ENCODE assay signal across 10 mouse cellular contexts in the genomic region with DNA sequence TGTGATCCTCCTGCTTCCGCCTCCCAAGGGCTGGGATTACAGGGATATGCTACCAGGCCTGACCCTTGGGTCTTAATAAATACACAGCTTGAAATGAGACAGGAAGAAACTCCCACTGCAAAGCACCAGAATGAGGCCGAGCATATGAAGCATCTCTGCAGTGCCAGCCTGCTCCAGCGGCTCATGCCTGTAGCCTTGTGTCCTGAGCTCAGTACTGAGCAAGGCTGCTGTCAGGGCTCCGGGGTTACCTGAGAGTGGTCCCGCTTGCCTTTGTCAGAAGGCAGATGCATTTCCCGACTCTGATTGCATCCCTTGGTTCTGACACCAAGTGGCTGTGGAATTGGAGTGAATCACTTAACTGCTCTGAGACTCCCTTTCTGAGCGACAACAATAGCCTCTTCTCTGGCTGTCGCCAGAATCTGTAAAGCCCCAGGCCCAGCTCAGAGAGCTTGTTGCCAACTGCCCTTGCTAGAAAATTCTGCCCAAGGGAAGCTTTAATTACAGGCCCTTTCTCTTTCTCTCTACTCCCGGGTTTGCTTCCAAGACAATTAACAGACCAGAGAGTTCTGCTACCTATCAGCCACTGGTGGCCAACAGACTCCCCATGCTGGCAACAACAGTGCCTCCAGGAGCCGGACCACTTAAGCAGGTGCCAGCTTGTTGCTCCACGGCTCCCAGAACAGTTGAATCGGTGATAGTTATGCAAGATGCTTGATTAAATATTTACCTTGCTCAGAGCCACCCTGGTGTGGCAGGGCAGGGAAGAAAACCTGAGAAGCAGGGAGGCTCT.
DNase-seq lines count a peak whose midpoint lies in the region; ATAC-seq and TF ChIP-seq lines count a peak whose summit lies in the region.
"Had no signal": no experiment of that assay in that cellular context is flagged by ENCODE, and none has a peak within 500 bp of the region (broad histone marks: within the 10 kb centered on the region; RNA-seq: fewer than 3 reads in every experiment).

No protein-coding gene starts in this region.

- 65% methylated on average over 12 of the region's 12 CpGs for WGBS in liver, postnatal 0 days (ENCODE audit: insufficient replicate concordance)
- 68% methylated on average over 12 of the region's 12 CpGs for WGBS in liver, embryonic 11.5 days
- 22% methylated on average over 12 of the region's 12 CpGs for WGBS in forebrain, embryonic 15.5 days
- WGBS in midbrain, postnatal 0 days = 33% methylated on average over 12 of the region's 12 CpGs

- intact Hi-C loops in left cerebral cortex, postnatal 14 days (cut with DNase I) = no loop called here

- H3K27me3 ChIP-seq in liver, postnatal 0 days (ENCODE audit: insufficient read depth, low read length) = no peaks in the 10 kb centered on the region
- no peaks in the 10 kb centered on the region for H3K27me3 ChIP-seq in liver, embryonic 11.5 days (replicated peaks; ENCODE audit: control insufficient read depth, insufficient read depth, low read length)
- no peaks in the 10 kb centered on the region for H3K27me3 ChIP-seq in forebrain, embryonic 15.5 days
- H3K27me3 ChIP-seq in midbrain, postnatal 0 days (ENCODE audit: insufficient read depth, low read length) = no peaks in the 10 kb centered on the region
- H3K27me3 ChIP-seq: neural tube, embryonic 12.5 days had no signal

- H3K9me3 ChIP-seq in liver, postnatal 0 days (ENCODE audit: low read length) = no peaks in the 10 kb centered on the region
- H3K9me3 ChIP-seq in liver, embryonic 11.5 days (ENCODE audit: control insufficient read depth, low read length) = no peaks in the 10 kb centered on the region
- H3K9me3 ChIP-seq in forebrain, embryonic 15.5 days = no peaks in the 10 kb centered on the region
- no peaks in the 10 kb centered on the region for H3K9me3 ChIP-seq in midbrain, postnatal 0 days (ENCODE audit: low read length)
- H3K9me3 ChIP-seq: neural tube, embryonic 12.5 days had no signal

- no peak for TF ChIP-seq EP300 in liver, postnatal 0 days (IDR thresholded peaks at IDR 0.05; ENCODE audit: low read depth)

- no peak for DNase-seq in liver, postnatal 0 days
- no peak for DNase-seq in liver, embryonic 11.5 days (ENCODE audit: low spot score)
- peak; percentile 72 for DNase-seq in kidney, postnatal 14 days
- peak; percentile 56 for DNase-seq in midbrain, postnatal 0 days (ENCODE audit: low spot score)
- DNase-seq in left cerebral cortex, postnatal 14 days (ENCODE audit: low spot score in 2 of 2) = no peak
- no peak for DNase-seq in gastrocnemius, postnatal 25 days
- DNase-seq in c-Kit-positive CD71-positive TER-119-positive erythroid progenitor cells, embryonic 14.5 days (ENCODE audit: low spot score) = no peak
- DNase-seq: thymus, adult 2 months had no signal

- ATAC-seq in liver, postnatal 0 days = peak; percentile 74; the same call in 1 of the 2 replicates
- no peak for ATAC-seq in liver, embryonic 11.5 days (replicated peaks; ENCODE audit: low FRiP score)
- ATAC-seq in forebrain, embryonic 15.5 days (replicated peaks) = peak; percentile 68
- 0 out of 2 replicates have a peak, but pooled peaks have one; percentile 34 for ATAC-seq in midbrain, postnatal 0 days (ENCODE audit: low FRiP score)

- no peak overlapping the region for H3K27ac ChIP-seq in liver, postnatal 0 days (ENCODE audit: low read depth)
- H3K27ac ChIP-seq in liver, embryonic 11.5 days (ENCODE audit: low read depth, low read length) = no peak overlapping the region
- peak overlapping the region; percentile 67 for H3K27ac ChIP-seq in forebrain, embryonic 15.5 days (replicated peaks)
- peak overlapping the region; percentile 27; the same call in 1 of the 2 replicates for H3K27ac ChIP-seq in midbrain, postnatal 0 days (ENCODE audit: low read depth, low read length)
- H3K27ac ChIP-seq: neural tube, embryonic 12.5 days had no signal

- H3K9ac ChIP-seq in liver, postnatal 0 days (replicated peaks) = no peak overlapping the region
- H3K9ac ChIP-seq in liver, embryonic 11.5 days (ENCODE audit: low read depth, low read length) = no peak overlapping the region
- no peak overlapping the region for H3K9ac ChIP-seq in forebrain, embryonic 15.5 days (replicated peaks)
- H3K9ac ChIP-seq in midbrain, postnatal 0 days (replicated peaks; ENCODE audit: low read length, poor library complexity, severe bottlenecking) = no peak overlapping the region
- H3K9ac ChIP-seq: neural tube, embryonic 12.5 days had no signal

- H3K36me3 ChIP-seq in liver, postnatal 0 days (replicated peaks; ENCODE audit: insufficient read depth, low read length) = no peaks in the 10 kb centered on the region
- H3K36me3 ChIP-seq in liver, embryonic 11.5 days (ENCODE audit: control insufficient read depth, insufficient read depth, low read length) = no peaks in the 10 kb centered on the region
- H3K36me3 ChIP-seq in forebrain, embryonic 15.5 days = no peaks in the 10 kb centered on the region
- no peaks in the 10 kb centered on the region for H3K36me3 ChIP-seq in midbrain, postnatal 0 days (ENCODE audit: insufficient read depth, low read length)
- H3K36me3 ChIP-seq: neural tube, embryonic 12.5 days had no signal

- H3K4me1 ChIP-seq in liver, postnatal 0 days (ENCODE audit: insufficient read depth) = no peaks in the 10 kb centered on the region
- peaks cover 10% of the 10 kb centered on the region for H3K4me1 ChIP-seq in liver, embryonic 11.5 days (replicated peaks; ENCODE audit: control insufficient read depth, insufficient read depth, low read length)
- H3K4me1 ChIP-seq in forebrain, embryonic 15.5 days = peaks cover 10% of the 10 kb centered on the region
- no peaks in the 10 kb centered on the region; the same call in 1 of the 2 replicates for H3K4me1 ChIP-seq in midbrain, postnatal 0 days (ENCODE audit: insufficient read depth, low read length)

- no peak overlapping the region for H3K4me3 ChIP-seq in liver, postnatal 0 days (ENCODE audit: low read depth, low read length)
- H3K4me3 ChIP-seq in liver, embryonic 11.5 days (ENCODE audit: low read depth, low read length) = no peak overlapping the region
- no peak overlapping the region for H3K4me3 ChIP-seq in forebrain, embryonic 15.5 days
- no peak overlapping the region for H3K4me3 ChIP-seq in midbrain, postnatal 0 days (ENCODE audit: low read depth, low read length)
- H3K4me3 ChIP-seq: neural tube, embryonic 12.5 days had no signal

- H3K4me2 ChIP-seq in liver, postnatal 0 days (ENCODE audit: low read depth, low read length) = no peak overlapping the region
- H3K4me2 ChIP-seq in liver, embryonic 11.5 days = no peak overlapping the region
- no peak overlapping the region for H3K4me2 ChIP-seq in forebrain, embryonic 15.5 days (replicated peaks)
- no peak overlapping the region for H3K4me2 ChIP-seq in midbrain, postnatal 0 days (ENCODE audit: low read depth, low read length, poor library complexity, severe bottlenecking)
- H3K4me2 ChIP-seq: neural tube, embryonic 12.5 days had no signal

- TF ChIP-seq CTCF in liver, postnatal 0 days (IDR thresholded peaks at IDR 0.05; ENCODE audit: low read depth) = no peak
- no peak for TF ChIP-seq CTCF in midbrain, postnatal 0 days (IDR thresholded peaks at IDR 0.05)

Comparison
In these comparisons a context has a peak if more than half of its experiments do, and no peak if none do; other contexts are left out.
1. DNase-seq: peak in kidney, postnatal 14 days (single experiment) and midbrain, postnatal 0 days (single experiment); none in liver, postnatal 0 days (single experiment), liver, embryonic 11.5 days (single experiment), left cerebral cortex, postnatal 14 days (0 of 2), gastrocnemius, postnatal 25 days (single experiment) and c-Kit-positive CD71-positive TER-119-positive erythroid progenitor cells, embryonic 14.5 days (single experiment).
2. H3K27ac ChIP-seq: peak in forebrain, embryonic 15.5 days (single experiment) and midbrain, postnatal 0 days (single experiment); none in liver, postnatal 0 days (single experiment) and liver, embryonic 11.5 days (single experiment).